Mouse (Mus musculus) heart, postnatal 0 days (tissue): ENCODE data around the gene 1700001O22Rik.

ENCODE experiments used
- CTCF ChIP-seq: IDR thresholded peaks from 2 replicates; pipeline ENCODE4 v1.5.1; 2016; ENCODE audit warnings: antibody characterized with exemption, control low read depth, low read depth
- EP300 ChIP-seq: IDR thresholded peaks from 2 replicates; pipeline ENCODE4 v1.6.1; 2016; ENCODE audit warnings: antibody characterized with exemption, low read depth

GRCm38 (mm10) chr2:30773313-30774005 is 30.0 kb downstream of the 1700001O22Rik start:
- TF ChIP-seq CTCF (no peak), EP300 (no peak)
